Mouse (Mus musculus) yolk sac, embryonic 10.5 days (tissue): ENCODE data around the gene Trim2.

Source experiments
- DNase-seq: peaks from one replicate; pipeline ENCODE4 v3.0.0-alpha.2; 2017; ENCODE audit warnings: low spot score

Trim2 gene

DNA sequence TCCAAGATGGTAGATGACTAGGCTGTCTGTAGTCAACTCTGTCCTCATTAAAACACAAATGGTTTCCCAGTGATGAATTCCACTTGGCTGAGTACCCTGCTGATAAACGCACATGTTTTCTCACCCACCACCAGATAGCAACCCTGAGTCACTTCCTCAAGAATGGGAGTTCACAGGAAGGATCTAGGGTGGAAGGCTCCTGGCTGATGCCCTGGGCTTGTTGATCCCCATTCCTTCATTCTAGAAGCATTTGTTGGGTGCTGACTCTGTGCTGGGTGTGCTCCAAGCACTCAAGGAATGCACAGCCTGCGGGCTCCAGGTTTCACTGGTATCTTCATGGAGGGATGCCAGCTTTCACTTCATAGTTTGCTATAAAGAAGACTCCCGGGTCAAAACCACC lies 12.8 kb upstream of the Trim2 start:
- no peak for DNase-seq

DNA sequence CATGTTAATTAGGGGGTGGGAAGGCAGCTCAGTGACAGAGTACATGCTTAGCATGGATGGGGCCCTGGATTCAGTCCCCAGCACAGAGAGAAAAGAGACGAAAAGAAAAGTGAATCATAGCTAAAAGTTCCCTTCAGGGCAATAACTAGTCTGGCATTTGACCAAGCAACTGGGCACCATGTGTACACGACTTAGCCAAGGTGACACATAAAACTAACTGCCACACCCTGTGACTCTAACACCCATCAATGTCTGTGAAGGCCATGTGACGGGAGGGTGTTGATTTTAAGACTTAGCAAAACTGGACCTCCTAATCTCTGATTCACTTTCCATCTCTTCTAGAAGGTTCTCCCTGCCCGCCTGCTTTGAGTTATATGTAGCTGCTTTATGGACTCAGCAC lies 12.2 kb upstream of the Trim2 start:
- DNase-seq: no peak

DNA sequence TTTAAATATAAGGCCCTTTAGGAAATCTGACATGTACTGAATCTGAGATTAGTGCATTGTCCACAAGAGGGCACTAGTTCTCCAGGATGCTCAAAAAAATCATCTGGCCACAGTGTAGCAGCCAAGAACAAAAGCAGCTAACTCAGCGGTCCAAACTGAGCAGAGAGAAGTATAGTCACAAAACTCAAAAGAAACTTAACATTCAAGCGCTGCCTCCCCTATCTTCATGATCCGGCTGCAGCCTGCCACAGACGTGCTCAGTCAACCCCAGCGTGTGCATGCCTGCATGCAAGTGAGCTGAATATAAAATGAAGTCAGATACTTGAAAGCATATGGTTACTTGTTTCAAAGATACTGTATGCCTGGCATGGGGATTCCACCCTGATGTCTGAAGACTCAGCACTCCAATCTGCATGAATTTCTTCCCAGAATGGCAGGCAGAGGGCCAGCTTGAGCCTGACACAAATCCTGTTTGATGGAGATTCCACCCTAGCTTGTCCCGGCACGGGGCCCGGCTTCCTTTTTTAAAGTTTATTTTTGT lies 8.0 kb upstream of the Trim2 start:
- peak; percentile 67 for DNase-seq

GRCm38 (mm10) chr3:84313801-84314541 lies 7.3 kb upstream of the Trim2 start:
- no peak for DNase-seq

DNA sequence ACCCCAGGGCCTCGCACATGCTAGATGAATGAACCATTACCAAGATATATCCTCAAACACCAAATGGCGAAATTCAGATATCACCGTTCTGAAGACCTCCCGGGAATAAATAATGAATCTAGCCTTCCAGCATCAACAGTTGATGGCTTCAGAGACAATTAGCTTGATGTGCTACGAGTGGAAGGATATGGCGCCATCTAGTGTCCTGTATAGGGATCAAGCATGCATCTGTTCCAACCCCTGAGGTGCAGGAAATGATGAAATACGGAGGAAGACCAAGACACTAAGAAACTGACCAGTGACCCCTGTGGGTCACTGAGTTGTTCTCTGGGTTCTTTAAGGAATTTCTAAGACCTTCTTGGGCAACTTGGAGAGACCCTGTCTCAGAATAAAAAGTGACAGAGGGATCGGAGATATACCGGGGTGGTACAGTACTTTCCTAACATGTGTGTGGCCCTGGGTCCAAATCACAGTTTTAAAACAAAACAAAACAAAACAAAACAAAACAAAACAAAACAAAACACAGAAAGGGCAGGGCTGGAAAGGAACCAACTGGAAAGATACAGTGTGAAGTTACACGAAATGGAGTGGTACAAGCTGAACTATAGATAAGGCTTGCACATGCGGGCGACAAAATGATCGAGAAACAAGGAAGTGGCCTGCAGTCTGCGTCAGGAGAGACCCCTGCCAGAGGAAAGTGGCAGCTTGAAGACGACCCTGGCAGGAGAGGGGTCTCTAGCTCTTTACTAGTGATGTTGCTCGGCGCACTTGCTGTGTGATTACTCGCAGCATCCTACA lies 6.5 kb upstream of the Trim2 start:
- peak; percentile 69 for DNase-seq

DNA sequence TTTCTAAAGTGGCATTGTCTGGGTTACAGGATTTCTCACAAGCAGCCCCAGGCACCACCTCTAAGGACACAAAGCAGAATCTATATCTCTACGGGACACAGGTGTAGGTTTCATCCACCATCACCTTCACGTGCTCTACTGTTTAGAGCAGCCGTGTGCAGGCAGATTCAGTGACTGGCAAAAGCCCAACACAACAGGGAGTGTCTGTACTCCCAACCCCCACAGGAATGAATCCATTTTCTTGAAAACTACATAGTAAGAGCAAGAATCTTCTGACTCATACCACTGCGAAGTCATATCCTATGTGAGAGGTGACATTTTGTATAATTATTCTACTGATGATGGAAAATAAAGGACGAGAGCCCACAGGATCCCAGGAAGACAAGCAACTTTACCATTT lies 5.6 kb upstream of the Trim2 start:
- DNase-seq: no peak

DNA sequence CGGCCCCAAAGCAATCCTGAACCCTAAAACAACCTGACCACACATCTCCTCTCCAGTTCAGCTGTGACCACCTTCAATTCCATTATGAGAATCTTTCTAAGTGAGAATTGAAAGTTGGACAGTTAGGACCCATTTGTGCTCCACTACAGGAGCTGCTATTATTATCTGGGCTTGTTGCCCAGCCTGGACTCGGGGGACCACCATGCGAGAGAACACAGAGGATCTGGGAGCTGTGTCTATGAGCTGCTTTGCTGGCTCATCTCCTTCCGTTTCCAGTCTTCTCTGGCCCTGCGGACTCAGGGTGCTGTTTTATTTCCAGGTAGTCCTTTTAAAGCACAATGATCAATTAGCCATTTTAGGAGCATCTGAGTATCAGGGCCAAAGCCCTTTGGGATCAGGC lies 839 bp upstream of the Trim2 start:
- no peak for DNase-seq

DNA sequence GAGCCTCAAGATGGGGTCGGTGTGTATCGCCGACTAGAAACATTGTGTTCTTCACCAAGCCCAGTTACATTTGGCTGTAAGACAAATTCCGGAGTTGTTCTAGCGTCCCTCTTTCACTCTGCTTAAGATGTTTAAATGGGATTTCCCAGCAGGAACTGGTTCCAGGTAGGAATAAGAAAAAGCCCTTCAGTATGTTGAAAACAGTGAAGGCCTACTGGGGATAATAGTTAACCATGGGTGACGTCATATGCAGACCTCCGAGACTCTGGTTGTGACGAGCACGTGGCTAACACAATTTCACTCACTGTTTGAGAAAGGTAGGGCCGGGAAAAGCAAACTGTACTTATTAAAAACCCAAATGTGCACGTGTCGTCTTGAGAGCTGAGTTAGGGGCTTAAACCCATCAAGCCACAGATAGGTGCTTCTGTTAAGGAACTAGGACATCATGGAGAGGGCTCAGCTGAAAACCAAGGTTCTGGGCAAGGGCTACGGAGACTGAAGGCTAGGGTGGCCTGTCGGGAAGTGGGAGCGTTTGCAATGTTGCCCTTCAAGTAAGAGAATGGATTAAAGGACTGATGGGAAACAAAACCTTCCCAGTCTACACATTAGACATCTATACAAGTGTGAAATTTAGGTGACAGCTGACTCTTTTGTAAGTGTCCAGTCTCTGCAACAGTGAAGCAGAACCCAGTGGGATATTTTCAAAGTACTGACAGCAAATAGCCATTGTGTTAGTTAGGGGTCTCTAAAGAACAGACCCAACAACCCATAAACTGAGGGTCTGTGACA lies 761 bp downstream of the Trim2 start:
- no peak for DNase-seq

DNA sequence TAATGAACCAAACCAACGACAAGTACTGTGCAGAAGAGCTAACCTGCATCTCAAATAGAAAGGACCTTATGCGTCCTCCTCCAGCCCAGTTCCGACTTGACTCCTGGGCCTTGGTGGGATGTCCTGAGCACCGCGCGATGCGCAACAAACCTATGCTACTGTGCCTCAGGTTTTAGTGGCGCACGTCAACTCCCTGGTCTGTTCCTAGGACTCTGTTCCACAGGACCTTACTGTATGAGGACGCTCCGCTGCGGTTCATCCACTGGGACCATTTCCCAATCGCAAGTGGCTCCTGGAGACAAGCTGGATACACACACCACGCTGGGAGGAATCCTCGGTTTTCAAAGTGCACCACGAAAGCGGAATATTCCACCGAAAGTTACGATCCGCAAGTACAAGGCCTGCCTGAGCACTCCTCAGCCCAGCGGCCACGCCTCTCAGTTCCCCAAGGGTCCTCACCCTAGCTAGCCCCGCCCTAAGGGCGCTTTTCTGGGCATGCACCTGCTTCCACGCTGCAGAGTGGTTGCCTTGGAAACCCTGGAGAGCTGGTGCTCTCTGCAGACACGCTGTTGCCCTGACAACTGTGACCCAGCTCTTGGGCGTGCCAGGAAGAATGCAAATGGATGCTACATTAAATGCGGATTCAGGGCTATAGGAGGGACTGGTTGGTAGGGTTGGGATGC lies 1.5 kb downstream of the Trim2 start:
- DNase-seq: no peak

DNA sequence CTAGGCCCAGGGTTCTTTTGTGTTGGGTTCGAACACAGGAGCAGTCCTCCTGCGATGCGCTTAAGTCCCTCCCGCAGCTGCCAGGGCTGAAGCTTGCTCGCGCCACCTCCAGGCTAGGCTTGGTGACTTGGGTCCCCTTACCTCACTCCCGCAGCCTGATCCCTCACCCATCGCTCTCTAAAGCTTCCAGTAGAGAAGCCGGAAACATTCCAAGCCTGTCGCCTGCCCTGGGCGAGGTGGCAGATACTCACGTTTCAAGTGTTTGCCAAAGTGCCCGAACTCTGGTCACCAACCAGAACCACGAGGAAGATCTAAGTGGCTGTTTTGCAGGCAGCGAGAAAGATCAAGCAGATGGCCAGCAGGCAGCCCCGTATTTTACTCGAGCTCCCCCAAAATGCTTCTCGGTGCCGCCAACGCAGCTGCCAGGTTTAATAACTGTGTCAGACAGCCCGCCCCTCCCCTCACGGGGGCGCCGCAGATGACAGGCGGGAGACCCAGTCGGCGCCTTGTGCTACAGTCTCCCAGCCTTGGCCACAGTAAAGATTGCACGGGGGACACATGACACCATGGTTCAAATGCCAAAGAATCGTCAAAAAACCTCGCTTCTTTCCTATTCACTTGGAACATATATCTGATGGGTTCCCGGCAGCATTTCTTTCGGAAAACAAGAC lies 2.2 kb downstream of the Trim2 start:
- no peak for DNase-seq

GRCm38 (mm10) chr3:84303395-84303949 lies 3.2 kb downstream of the Trim2 start:
- no peak for DNase-seq

DNA sequence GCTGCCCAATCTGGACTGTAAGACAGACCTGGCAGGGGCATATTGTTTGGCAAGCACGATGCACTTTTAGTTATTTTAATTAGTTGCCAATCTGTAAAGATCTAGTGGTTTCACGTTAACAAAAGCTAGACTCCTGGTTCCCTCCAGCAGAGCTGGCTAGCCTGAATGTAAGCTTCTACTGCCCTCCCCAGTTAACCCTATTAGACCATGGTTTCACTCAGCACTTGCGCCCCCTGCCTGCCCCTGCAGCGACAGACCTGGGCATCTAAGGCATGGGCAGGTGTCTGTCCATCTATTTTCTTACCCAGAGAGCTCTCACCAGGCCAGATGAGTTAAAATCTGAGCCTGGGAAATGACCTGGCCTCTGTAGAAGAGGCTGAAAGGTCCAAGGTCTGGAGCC lies 4.4 kb downstream of the Trim2 start:
- DNase-seq: peak; percentile 40

GRCm38 (mm10) chr3:84301674-84302073 lies 5.0 kb downstream of the Trim2 start:
- DNase-seq: no peak

- no peak for DNase-seq
Measured at GRCm38 (mm10) chr3:84298186-84298585, 8.5 kb downstream of the Trim2 start.

DNA sequence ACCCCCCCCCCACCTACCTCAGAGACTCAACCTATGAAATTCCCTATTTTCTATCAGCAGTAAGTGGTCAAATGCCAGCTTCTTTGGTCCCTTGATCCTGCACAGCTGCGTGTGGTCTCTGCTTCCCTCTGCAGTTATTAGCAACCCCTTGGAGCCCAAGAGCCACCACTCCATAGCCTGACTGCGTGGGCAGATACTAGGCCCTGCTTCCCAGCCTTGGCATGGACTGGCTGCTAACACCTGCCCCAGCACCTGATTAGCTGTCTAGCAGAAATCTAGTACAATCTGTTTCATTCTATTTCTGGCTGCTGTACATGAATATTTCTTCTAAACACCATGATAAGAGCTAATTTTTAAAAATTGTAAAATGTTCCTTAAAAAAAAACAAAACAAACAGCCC lies 10.0 kb downstream of the Trim2 start:
- no peak for DNase-seq

DNA sequence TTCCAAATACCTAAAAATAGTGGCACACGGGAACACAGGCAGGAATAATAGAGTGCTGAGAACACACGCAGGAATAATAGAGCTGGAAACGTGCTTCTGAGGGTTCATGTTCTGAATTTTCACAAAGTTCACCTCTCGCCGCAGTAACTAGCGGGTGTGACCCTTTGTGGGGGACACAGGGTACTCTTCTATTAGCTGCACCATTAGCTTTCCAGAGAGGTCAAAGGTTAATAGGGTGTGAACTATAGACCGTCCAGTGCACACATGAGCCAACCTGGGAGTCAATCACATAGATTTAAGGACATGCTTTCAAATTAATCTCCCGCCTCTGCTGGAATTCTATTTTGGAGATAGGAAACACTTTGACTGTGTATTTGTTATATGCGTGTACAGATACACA lies 11.9 kb downstream of the Trim2 start:
- no peak for DNase-seq

- peak; percentile 58 for DNase-seq
Measured at GRCm38 (mm10) chr3:84293666-84294595, 12.7 kb downstream of the Trim2 start.

- no peak for DNase-seq
Measured at GRCm38 (mm10) chr3:84292238-84292637, 14.4 kb downstream of the Trim2 start.

DNA sequence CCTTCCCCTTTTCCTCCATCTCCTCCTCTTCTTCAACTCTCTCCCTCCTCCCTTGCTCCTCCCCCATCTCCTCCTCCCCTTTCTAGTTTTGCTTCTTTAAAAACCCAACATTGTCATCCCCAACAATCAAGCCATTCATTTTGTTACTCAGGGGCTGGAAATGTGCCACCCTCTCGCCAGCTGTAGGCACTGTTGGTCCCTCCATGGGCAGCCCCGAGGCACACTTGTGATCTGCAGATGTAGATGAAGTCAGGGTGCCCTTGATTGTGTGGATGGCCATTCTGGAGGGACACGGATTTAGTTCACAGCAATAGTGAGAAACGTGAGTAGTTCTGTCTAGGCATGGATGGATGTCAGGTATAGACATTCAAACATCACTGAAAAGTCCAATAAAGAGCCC lies 17.7 kb downstream of the Trim2 start:
- no peak for DNase-seq

GRCm38 (mm10) chr3:84287256-84287655 lies 19.4 kb downstream of the Trim2 start:
- no peak for DNase-seq
